Mouse (Mus musculus) liver, embryonic 12.5 days (tissue): ENCODE data around the gene Man2a1. TPM values are rescaled to one million over a fixed set of nuclear protein-coding genes. Genes with fewer than 3 reads are reported as not detected.

Source experiments
- ATAC-seq: fragments of 200-750 bp; cut with Nextera tagmentation; 2 replicates; pipeline ENCODE4 v1.8.0; 2017; ENCODE audit warnings: moderate number of reproducible peaks, mild to moderate bottlenecking, moderate library complexity
- H3K27ac ChIP-seq: fragments of 300-500 bp; sonication (generic); 2 replicates; pipeline ENCODE4 v1.5.1; 2016; ENCODE audit warnings: mild to moderate bottlenecking
- H3K27me3 ChIP-seq: fragments of 300-500 bp; sonication (generic); replicated peaks from 2 replicates; pipeline ENCODE4 v1.6.1; 2016; ENCODE audit warnings: mild to moderate bottlenecking, moderate library complexity
- H3K36me3 ChIP-seq: fragments of 300-500 bp; sonication (generic); 2 replicates; pipeline ENCODE4 v1.6.1; 2016; ENCODE audit warnings: mild to moderate bottlenecking, moderate library complexity
- H3K4me1 ChIP-seq: fragments of 300-500 bp; sonication (generic); 2 replicates; pipeline ENCODE4 v1.6.1; 2016
- H3K4me2 ChIP-seq: fragments of 300-500 bp; sonication (generic); 2 replicates; pipeline ENCODE4 v1.6.1; 2016; ENCODE audit warnings: mild to moderate bottlenecking, moderate library complexity
- H3K4me3 ChIP-seq: fragments of 300-500 bp; sonication (generic); 2 replicates; pipeline ENCODE4 v1.5.1; 2016; ENCODE audit warnings: mild to moderate bottlenecking, moderate library complexity
- H3K9ac ChIP-seq: fragments of 300-500 bp; sonication (generic); 2 replicates; pipeline ENCODE4 v1.6.1; 2016; ENCODE audit warnings: mild to moderate bottlenecking, moderate library complexity
- H3K9me3 ChIP-seq: fragments of 300-500 bp; sonication (generic); replicated peaks from 2 replicates; pipeline ENCODE4 v1.6.1; 2016; ENCODE audit warnings: mild to moderate bottlenecking, moderate library complexity
- WGBS: fragments of 180-500 bp; shearing (Covaris S2); methylation state at CpG from one replicate; pipeline ENCODE4 v1.1.7; 2016; ENCODE audit not compliant: insufficient replicate concordance; 5-methylcytosine and 5-hydroxymethylcytosine counted together
- polyA plus RNA-seq: library from polyadenylated mRNA; unstranded; fragments of >200 nt; fragmentation: Nextera tagmentation; extraction: Ambion mirVana; gene quantifications from 2 replicates; pipeline ENCODE4 v1.2.1, GENCODE M21; 2016

The Man2a1 gene
- polyA plus RNA-seq, 1 experiment from 2014 or later = 5.9 TPM

GRCm38 (mm10) chr17:64581133-64581532 is 19.4 kb upstream of the Man2a1 start:
- Histone ChIP-seq H3K4me1 (0 out of 2 replicates have a peak, but pooled peaks cover 8% of the 10 kb centered on the region), H3K9me3 (no peaks in the 10 kb centered on the region), H3K9ac (no peak overlapping the region), H3K4me3 (no peak overlapping the region), H3K36me3 (no peaks in the 10 kb centered on the region), H3K4me2 (no peak overlapping the region), H3K27ac (no peak overlapping the region), H3K27me3 (peaks cover 29% of the 10 kb centered on the region)
- ATAC-seq = no peak
- 79% methylated on average over 6 of the region's 6 CpGs for WGBS

GRCm38 (mm10) chr17:64581962-64582361 is 18.6 kb upstream of the Man2a1 start:
- Histone ChIP-seq H3K4me1 (0 out of 2 replicates have a peak, but pooled peaks cover 8% of the 10 kb centered on the region), H3K9ac (no peak overlapping the region), H3K4me3 (no peak overlapping the region), H3K36me3 (no peaks in the 10 kb centered on the region), H3K9me3 (no peaks in the 10 kb centered on the region), H3K4me2 (no peak overlapping the region), H3K27me3 (peaks cover 29% of the 10 kb centered on the region), H3K27ac (no peak overlapping the region)
- ATAC-seq = no peak
- WGBS = 80% methylated on average over 3 of the region's 3 CpGs

GRCm38 (mm10) chr17:64590483-64590882 is 10.1 kb upstream of the Man2a1 start:
- H3K27me3 ChIP-seq = no peaks in the 10 kb centered on the region
- no peak overlapping the region for H3K4me3 ChIP-seq
- H3K4me1 ChIP-seq = peaks cover 15% of the 10 kb centered on the region; the same call in 1 of the 2 replicates
- H3K4me2 ChIP-seq = no peak overlapping the region
- ATAC-seq = peak; percentile 46; the same call in 1 of the 2 replicates
- WGBS = 59% methylated on average over 4 of the region's 4 CpGs
- no peaks in the 10 kb centered on the region for H3K36me3 ChIP-seq
- H3K27ac ChIP-seq = no peak overlapping the region
- no peak overlapping the region for H3K9ac ChIP-seq
- H3K9me3 ChIP-seq = no peaks in the 10 kb centered on the region

GRCm38 (mm10) chr17:64591366-64591765 is 9.2 kb upstream of the Man2a1 start:
- H3K27ac ChIP-seq = no peak overlapping the region
- no peak for ATAC-seq

GRCm38 (mm10) chr17:64592355-64592754 is 8.2 kb upstream of the Man2a1 start:
- no peaks in the 10 kb centered on the region for H3K27me3 ChIP-seq
- no peak for ATAC-seq
- no peak overlapping the region for H3K4me3 ChIP-seq
- no peak overlapping the region for H3K4me2 ChIP-seq
- 38% methylated on average over 2 of the region's 2 CpGs for WGBS
- H3K9ac ChIP-seq = no peak overlapping the region
- H3K27ac ChIP-seq = no peak overlapping the region
- peaks cover 15% of the 10 kb centered on the region; the same call in 1 of the 2 replicates for H3K4me1 ChIP-seq
- no peaks in the 10 kb centered on the region for H3K36me3 ChIP-seq
- H3K9me3 ChIP-seq = no peaks in the 10 kb centered on the region

More at GRCm38 (mm10) chr17:64591366-64591765, 9.2 kb upstream of the Man2a1 start:
- Histone ChIP-seq H3K4me2 (no peak overlapping the region), H3K36me3 (no peaks in the 10 kb centered on the region), H3K9ac (no peak overlapping the region), H3K4me3 (no peak overlapping the region), H3K4me1 (peaks cover 15% of the 10 kb centered on the region; the same call in 1 of the 2 replicates), H3K27me3 (no peaks in the 10 kb centered on the region), H3K9me3 (no peaks in the 10 kb centered on the region)
- 84% methylated on average over 10 of the region's 10 CpGs for WGBS

GRCm38 (mm10) chr17:64592788-64593187 is 7.7 kb upstream of the Man2a1 start:
- no peak for ATAC-seq
- no peaks in the 10 kb centered on the region for H3K9me3 ChIP-seq
- no peak overlapping the region for H3K4me3 ChIP-seq
- 66% methylated on average over 3 of the region's 3 CpGs for WGBS
- H3K9ac ChIP-seq = no peak overlapping the region
- H3K27ac ChIP-seq = no peak overlapping the region
- H3K27me3 ChIP-seq = no peaks in the 10 kb centered on the region
- H3K4me2 ChIP-seq = no peak overlapping the region
- H3K36me3 ChIP-seq = no peaks in the 10 kb centered on the region
- peaks cover 15% of the 10 kb centered on the region; the same call in 1 of the 2 replicates for H3K4me1 ChIP-seq

GRCm38 (mm10) chr17:64597770-64598169 is 2.8 kb upstream of the Man2a1 start:
- H3K9ac ChIP-seq = no peak overlapping the region
- H3K4me3 ChIP-seq = no peak overlapping the region
- 70% methylated on average over 9 of the region's 9 CpGs for WGBS
- H3K27me3 ChIP-seq = peaks cover 6% of the 10 kb centered on the region
- ATAC-seq = no peak
- no peaks in the 10 kb centered on the region for H3K9me3 ChIP-seq
- H3K4me2 ChIP-seq = no peak overlapping the region
- H3K4me1 ChIP-seq = peaks cover 24% of the 10 kb centered on the region
- no peaks in the 10 kb centered on the region for H3K36me3 ChIP-seq
- H3K27ac ChIP-seq = no peak overlapping the region

GRCm38 (mm10) chr17:64599916-64600315 is 620 bp upstream of the Man2a1 start:
- Histone ChIP-seq H3K9me3 (no peaks in the 10 kb centered on the region), H3K4me2 (peak overlapping the region; percentile 99), H3K9ac (peak overlapping the region; percentile 50; the same call in 1 of the 2 replicates), H3K27me3 (peaks cover 6% of the 10 kb centered on the region), H3K4me1 (peaks cover 45% of the 10 kb centered on the region), H3K27ac (peak overlapping the region; percentile 21; the same call in 1 of the 2 replicates), H3K36me3 (no peaks in the 10 kb centered on the region), H3K4me3 (peak overlapping the region; percentile 81)
- ATAC-seq = no peak
- WGBS = 35% methylated on average over 4 of the region's 4 CpGs

GRCm38 (mm10) chr17:64601091-64601750 is 685 bp downstream of the Man2a1 start:
- Histone ChIP-seq H3K9me3 (no peaks in the 10 kb centered on the region), H3K36me3 (no peaks in the 10 kb centered on the region), H3K4me2 (peak overlapping the region; percentile 99), H3K27me3 (peaks cover 6% of the 10 kb centered on the region), H3K9ac (peak overlapping the region; percentile 80), H3K4me3 (peak overlapping the region; percentile 81), H3K4me1 (peaks cover 58% of the 10 kb centered on the region), H3K27ac (peak overlapping the region; percentile 73)
- ATAC-seq = peak; percentile 38
- WGBS = 1% methylated on average over 68 of the region's 73 CpGs

- H3K4me2 ChIP-seq = peak overlapping the region; percentile 99
- H3K27ac ChIP-seq = peak overlapping the region; percentile 73; the same call in 1 of the 2 replicates
- H3K36me3 ChIP-seq = no peaks in the 10 kb centered on the region
- no peaks in the 10 kb centered on the region for H3K9me3 ChIP-seq
- peaks cover 6% of the 10 kb centered on the region for H3K27me3 ChIP-seq
- peak overlapping the region; percentile 80 for H3K9ac ChIP-seq
- H3K4me3 ChIP-seq = peak overlapping the region; percentile 81
- WGBS = 2% methylated on average over 44 of the region's 44 CpGs
- peaks cover 62% of the 10 kb centered on the region for H3K4me1 ChIP-seq
- ATAC-seq = peak; percentile 14; the same call in 1 of the 2 replicates
Observed at GRCm38 (mm10) chr17:64601751-64602578, 1.4 kb downstream of the Man2a1 start.

- Histone ChIP-seq H3K27me3 (peaks cover 6% of the 10 kb centered on the region), H3K9ac (peak overlapping the region; percentile 35; the same call in 1 of the 2 replicates), H3K4me3 (peak overlapping the region; percentile 81), H3K4me2 (peak overlapping the region; percentile 99), H3K36me3 (no peaks in the 10 kb centered on the region), H3K9me3 (no peaks in the 10 kb centered on the region), H3K27ac (no peak overlapping the region), H3K4me1 (peaks cover 65% of the 10 kb centered on the region)
- ATAC-seq = no peak
- 71% methylated on average over 9 of the region's 9 CpGs for WGBS
Observed at GRCm38 (mm10) chr17:64603134-64603533, 2.6 kb downstream of the Man2a1 start.

GRCm38 (mm10) chr17:64603534-64603933 is 3.0 kb downstream of the Man2a1 start:
- Histone ChIP-seq H3K27ac (no peak overlapping the region), H3K9ac (no peak overlapping the region), H3K4me2 (peak overlapping the region; percentile 99), H3K36me3 (no peaks in the 10 kb centered on the region), H3K27me3 (peaks cover 6% of the 10 kb centered on the region), H3K4me3 (no peak overlapping the region), H3K9me3 (no peaks in the 10 kb centered on the region), H3K4me1 (peaks cover 66% of the 10 kb centered on the region)
- WGBS = 69% methylated on average over 5 of the region's 5 CpGs
- ATAC-seq = no peak
